Mouse (Mus musculus): ENCODE data around the gene Ptgfrn. TPM values are rescaled to one million over a fixed set of nuclear protein-coding genes. Genes with fewer than 3 reads are reported as not detected.

The Ptgfrn gene
- polyA plus RNA-seq, 1 experiment from 2014 or later: 4.0 TPM

GRCm38 (mm10) chr3:101073384-101073783 is 36.7 kb downstream of the Ptgfrn start:
- Histone ChIP-seq H3K4me3 (no peak overlapping the region), H3K4me1 (peaks cover 53% of the 10 kb centered on the region), H3K27me3 (no peaks in the 10 kb centered on the region), H3K9me3 (replicated peaks) (no peaks in the 10 kb centered on the region), H3K4me2 (no peak overlapping the region), H3K36me3 (ENCODE audit: poor library complexity, severe bottlenecking) (peaks cover 37% of the 10 kb centered on the region), H3K9ac (no peak overlapping the region), H3K27ac (no peak overlapping the region)
- ATAC-seq: no peak
- WGBS: 61% methylated on average over 9 of the region's 9 CpGs

- peaks cover 34% of the 10 kb centered on the region for H3K36me3 ChIP-seq (ENCODE audit: poor library complexity, severe bottlenecking)
- no peak overlapping the region for H3K9ac ChIP-seq
- WGBS: 87% methylated on average over 15 of the region's 15 CpGs
- peaks cover 60% of the 10 kb centered on the region for H3K4me1 ChIP-seq
- no peak overlapping the region for H3K4me2 ChIP-seq
- no peaks in the 10 kb centered on the region for H3K9me3 ChIP-seq (replicated peaks)
- no peak for ATAC-seq
- peak overlapping the region; percentile 85 for H3K27ac ChIP-seq
- no peaks in the 10 kb centered on the region for H3K27me3 ChIP-seq
- no peak overlapping the region for H3K4me3 ChIP-seq
Observed at GRCm38 (mm10) chr3:101072506-101073215, 37.4 kb downstream of the Ptgfrn start.

- Histone ChIP-seq H3K27me3 (no peaks in the 10 kb centered on the region), H3K9ac (no peak overlapping the region), H3K4me2 (0 out of 2 replicates have a peak overlapping the region, but pooled peaks have one; percentile 17), H3K4me3 (no peak overlapping the region), H3K4me1 (peaks cover 71% of the 10 kb centered on the region), H3K36me3 (ENCODE audit: poor library complexity, severe bottlenecking) (peaks cover 23% of the 10 kb centered on the region), H3K27ac (peak overlapping the region; percentile 85), H3K9me3 (replicated peaks) (no peaks in the 10 kb centered on the region)
- no peak for ATAC-seq
Observed at GRCm38 (mm10) chr3:101071576-101071975, 38.5 kb downstream of the Ptgfrn start.

GRCm38 (mm10) chr3:101070796-101071235 is 39.3 kb downstream of the Ptgfrn start:
- Histone ChIP-seq H3K4me3 (no peak overlapping the region), H3K9ac (no peak overlapping the region), H3K36me3 (ENCODE audit: poor library complexity, severe bottlenecking) (peaks cover 20% of the 10 kb centered on the region), H3K9me3 (replicated peaks) (no peaks in the 10 kb centered on the region), H3K27me3 (no peaks in the 10 kb centered on the region), H3K4me2 (peak overlapping the region; percentile 17; the same call in 1 of the 2 replicates), H3K27ac (peak overlapping the region; percentile 85), H3K4me1 (peaks cover 79% of the 10 kb centered on the region)
- peak; percentile 67 for ATAC-seq
- WGBS: 3% methylated on average over 6 of the region's 6 CpGs

GRCm38 (mm10) chr3:101070230-101070795 is 39.8 kb downstream of the Ptgfrn start:
- Histone ChIP-seq H3K4me3 (no peak overlapping the region), H3K27ac (peak overlapping the region; percentile 85), H3K9me3 (replicated peaks) (no peaks in the 10 kb centered on the region), H3K9ac (no peak overlapping the region), H3K36me3 (ENCODE audit: poor library complexity, severe bottlenecking) (peaks cover 15% of the 10 kb centered on the region; the same call in 1 of the 2 replicates), H3K27me3 (no peaks in the 10 kb centered on the region), H3K4me2 (0 out of 2 replicates have a peak overlapping the region, but pooled peaks have one; percentile 15), H3K4me1 (peaks cover 82% of the 10 kb centered on the region)
- peak; percentile 3; the same call in 1 of the 2 replicates for ATAC-seq
- WGBS: 13% methylated on average over 10 of the region's 10 CpGs

GRCm38 (mm10) chr3:101068701-101069100 is 41.4 kb downstream of the Ptgfrn start:
- peaks cover 14% of the 10 kb centered on the region; the same call in 1 of the 2 replicates for H3K36me3 ChIP-seq (ENCODE audit: poor library complexity, severe bottlenecking)
- no peaks in the 10 kb centered on the region for H3K27me3 ChIP-seq
- peaks cover 82% of the 10 kb centered on the region for H3K4me1 ChIP-seq
- H3K4me2 ChIP-seq: no peak overlapping the region
- H3K9me3 ChIP-seq (replicated peaks): no peaks in the 10 kb centered on the region
- H3K9ac ChIP-seq: no peak overlapping the region
- H3K4me3 ChIP-seq: no peak overlapping the region
- WGBS: 5% methylated on average over 5 of the region's 5 CpGs
- ATAC-seq: peak; percentile 77
- H3K27ac ChIP-seq: peak overlapping the region; percentile 75

- Histone ChIP-seq H3K4me2 (no peak overlapping the region), H3K4me1 (peaks cover 57% of the 10 kb centered on the region), H3K36me3 (ENCODE audit: poor library complexity, severe bottlenecking) (peaks cover 11% of the 10 kb centered on the region), H3K9ac (no peak overlapping the region), H3K27ac (no peak overlapping the region), H3K9me3 (replicated peaks) (no peaks in the 10 kb centered on the region), H3K4me3 (no peak overlapping the region), H3K27me3 (no peaks in the 10 kb centered on the region)
- WGBS: 69% methylated on average over 6 of the region's 6 CpGs
- ATAC-seq: no peak
Observed at GRCm38 (mm10) chr3:101066175-101066574, 43.9 kb downstream of the Ptgfrn start.

GRCm38 (mm10) chr3:101061865-101062585 is 48.1 kb downstream of the Ptgfrn start:
- no peak overlapping the region for H3K27ac ChIP-seq
- 92% methylated on average over 7 of the region's 7 CpGs for WGBS
- ATAC-seq: no peak
- H3K9me3 ChIP-seq (replicated peaks): no peaks in the 10 kb centered on the region
- no peak overlapping the region for H3K4me2 ChIP-seq
- H3K4me1 ChIP-seq: peaks cover 16% of the 10 kb centered on the region
- H3K36me3 ChIP-seq (ENCODE audit: poor library complexity, severe bottlenecking): peaks cover 45% of the 10 kb centered on the region
- H3K4me3 ChIP-seq: no peak overlapping the region
- H3K9ac ChIP-seq: no peak overlapping the region
- H3K27me3 ChIP-seq: no peaks in the 10 kb centered on the region

- Histone ChIP-seq H3K4me3 (no peak overlapping the region), H3K4me1 (no peaks in the 10 kb centered on the region), H3K27me3 (no peaks in the 10 kb centered on the region), H3K9ac (no peak overlapping the region), H3K9me3 (replicated peaks) (no peaks in the 10 kb centered on the region), H3K27ac (no peak overlapping the region), H3K36me3 (ENCODE audit: poor library complexity, severe bottlenecking) (peaks cover 59% of the 10 kb centered on the region), H3K4me2 (no peak overlapping the region)
- no peak for ATAC-seq
- WGBS: 74% methylated on average over 4 of the region's 4 CpGs
Observed at GRCm38 (mm10) chr3:101059214-101059613, 50.9 kb downstream of the Ptgfrn start.

GRCm38 (mm10) chr3:101058203-101058602 is 51.9 kb downstream of the Ptgfrn start:
- Histone ChIP-seq H3K4me2 (no peak overlapping the region), H3K27ac (no peak overlapping the region), H3K9ac (no peak overlapping the region), H3K4me3 (no peak overlapping the region), H3K9me3 (replicated peaks) (no peaks in the 10 kb centered on the region), H3K4me1 (no peaks in the 10 kb centered on the region), H3K36me3 (ENCODE audit: poor library complexity, severe bottlenecking) (peaks cover 62% of the 10 kb centered on the region), H3K27me3 (no peaks in the 10 kb centered on the region)
- WGBS: 99% methylated on average over 2 of the region's 2 CpGs
- no peak for ATAC-seq

- H3K9me3 ChIP-seq (replicated peaks): no peaks in the 10 kb centered on the region
- H3K27me3 ChIP-seq: no peaks in the 10 kb centered on the region
- no peak overlapping the region for H3K9ac ChIP-seq
- H3K4me3 ChIP-seq: no peak overlapping the region
- WGBS: 92% methylated on average over 8 of the region's 8 CpGs
- peaks cover 59% of the 10 kb centered on the region for H3K36me3 ChIP-seq (ENCODE audit: poor library complexity, severe bottlenecking)
- no peak overlapping the region for H3K27ac ChIP-seq
- H3K4me1 ChIP-seq: no peaks in the 10 kb centered on the region
- no peak for ATAC-seq
- H3K4me2 ChIP-seq: no peak overlapping the region
Observed at GRCm38 (mm10) chr3:101055216-101055615, 54.9 kb downstream of the Ptgfrn start.

- no peak for ATAC-seq
- Histone ChIP-seq H3K27me3 (no peaks in the 10 kb centered on the region), H3K36me3 (ENCODE audit: poor library complexity, severe bottlenecking) (peaks cover 46% of the 10 kb centered on the region), H3K27ac (no peak overlapping the region), H3K9me3 (replicated peaks) (no peaks in the 10 kb centered on the region), H3K4me3 (no peak overlapping the region), H3K4me1 (peaks cover 24% of the 10 kb centered on the region), H3K9ac (no peak overlapping the region), H3K4me2 (no peak overlapping the region)
- 84% methylated on average over 4 of the region's 4 CpGs for WGBS
Observed at GRCm38 (mm10) chr3:101051601-101052000, 58.5 kb downstream of the Ptgfrn start.
